Mouse (Mus musculus) testis, postnatal 14 days (tissue): Measurements from ENCODE around the gene Tulp2.

Experiments
- DNase-seq: peaks from one replicate; pipeline ENCODE4 v3.0.0; 2021; ENCODE audit warnings: low spot score

Tulp2 gene

DNA sequence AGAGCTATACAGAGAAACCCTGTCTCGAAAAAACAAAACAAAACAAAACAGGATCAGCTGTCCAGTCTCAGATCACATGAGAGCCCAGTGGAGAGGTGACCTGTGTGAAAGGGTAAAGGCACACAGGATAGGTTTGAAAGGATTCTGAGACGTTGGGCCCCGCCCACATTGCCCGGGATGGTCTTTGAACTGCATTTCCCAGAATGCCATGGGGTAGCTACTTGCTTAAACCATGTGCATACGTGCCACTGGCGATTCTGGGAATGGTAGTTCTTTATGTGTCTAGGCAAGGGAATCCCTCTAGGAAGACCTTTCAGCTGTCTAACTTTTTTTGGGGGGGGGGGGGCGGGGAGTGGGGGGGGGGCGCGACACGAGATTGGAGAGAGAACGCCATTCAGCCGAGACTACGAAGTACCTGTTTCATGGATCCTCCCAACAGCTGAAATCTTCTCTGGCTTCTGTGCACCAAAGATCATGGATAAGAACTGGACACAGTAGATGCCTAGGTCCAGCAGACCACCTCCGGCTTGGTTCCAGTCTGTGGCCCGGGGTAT, at the start of gene Tulp2:
TSS of gene Tulp2 (plus strand) at position 504 of the 554 bp plus-strand sequence.
- peak; percentile 83 for DNase-seq

DNA sequence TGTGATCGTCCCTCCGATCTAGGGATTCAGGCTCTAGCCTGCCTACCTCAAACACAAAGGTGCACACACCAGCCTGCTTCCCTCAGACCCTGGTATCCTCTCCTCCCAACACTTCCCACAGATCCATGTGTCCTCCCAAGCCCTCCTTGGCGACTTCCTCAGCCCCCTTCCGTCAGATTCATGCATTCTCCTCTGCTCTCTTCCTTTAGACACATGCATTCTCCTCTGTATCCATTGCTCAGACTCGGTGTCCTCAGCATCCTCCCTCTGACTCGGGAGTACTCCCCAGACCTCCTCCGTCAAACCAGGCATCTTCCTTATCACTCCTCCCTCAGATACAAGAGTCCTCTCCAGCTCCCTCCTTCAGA, 47.9 kb upstream of the Tulp2 start:
- DNase-seq: no peak

DNA sequence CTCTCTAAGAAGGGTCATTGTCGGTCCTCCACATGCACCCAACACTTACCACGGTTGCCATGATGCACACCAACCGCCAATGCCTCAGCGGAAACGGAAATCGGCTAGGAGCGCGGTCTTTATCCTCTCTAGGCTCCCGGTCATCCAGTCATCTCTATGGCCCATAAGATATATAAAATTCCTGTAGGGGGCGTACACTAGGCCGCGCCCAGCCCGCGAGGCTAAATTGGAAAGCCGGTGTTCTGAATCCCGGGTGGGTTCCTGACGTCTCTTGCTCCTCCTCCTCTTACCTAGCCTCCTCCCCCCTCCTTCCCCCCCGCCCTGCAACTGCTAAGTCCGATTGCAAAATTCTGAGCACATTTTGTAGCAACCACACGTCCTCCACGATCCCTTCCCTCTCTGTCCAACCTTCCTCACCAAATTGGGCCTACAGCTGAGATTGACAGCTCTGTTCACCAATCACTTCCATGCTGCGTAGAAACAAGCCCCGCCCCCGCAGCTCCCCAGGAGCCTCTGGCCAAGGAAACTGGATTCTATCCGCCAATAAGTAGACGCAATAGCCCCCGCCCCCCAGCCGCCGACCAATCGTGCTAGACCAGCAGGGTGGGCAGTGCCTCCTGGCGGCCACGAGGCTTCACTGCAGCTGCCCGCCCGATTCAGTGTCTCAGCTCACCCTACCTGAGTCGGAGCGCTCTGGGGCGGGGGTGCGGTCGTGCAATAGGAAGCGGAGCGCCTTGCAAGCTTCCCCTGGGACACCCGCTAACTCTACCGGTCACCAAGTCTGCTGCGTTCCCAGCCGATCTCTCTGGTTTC, 47.3 kb upstream of the Tulp2 start, which contains the start of gene Gys1:
TSS of gene Gys1 (plus strand) at position 642 of the 813 bp plus-strand sequence.
- DNase-seq: peak; percentile 100

- no peak for DNase-seq
Measured at GRCm38 (mm10) chr7:45435038-45435437, 46.6 kb upstream of the Tulp2 start.

- no peak for DNase-seq
Measured at GRCm38 (mm10) chr7:45436444-45436843, 45.2 kb upstream of the Tulp2 start.

DNA sequence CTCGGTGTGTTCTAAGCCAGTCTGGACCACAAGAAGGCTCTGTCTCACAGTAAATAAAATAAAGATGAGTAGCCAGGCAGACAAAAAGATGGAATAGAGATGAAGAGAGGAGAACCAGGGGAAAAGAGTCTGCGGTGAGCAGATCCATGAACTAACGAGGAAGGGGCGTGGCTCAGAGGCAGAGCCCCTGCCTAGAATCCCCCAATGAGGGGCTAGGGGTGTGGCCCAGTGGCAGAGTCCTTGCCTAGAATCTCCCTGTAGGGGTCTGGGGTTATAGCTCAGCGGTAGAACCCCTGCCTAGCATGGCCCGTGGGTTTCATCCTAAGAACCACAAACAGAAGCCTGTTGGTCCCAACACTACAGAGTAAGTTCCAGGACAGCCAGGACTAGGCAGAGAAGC, 44.6 kb upstream of the Tulp2 start:
- DNase-seq: no peak

- no peak for DNase-seq
Measured at GRCm38 (mm10) chr7:45437521-45438276, 44.0 kb upstream of the Tulp2 start, which contains the start of gene Ruvbl2. Gene Ruvbl2 (minus strand): TSS chr7:45438096.

GRCm38 (mm10) chr7:45443526-45444420, 37.9 kb upstream of the Tulp2 start:
- no peak for DNase-seq

- DNase-seq: no peak
Measured at GRCm38 (mm10) chr7:45446589-45446988, 35.1 kb upstream of the Tulp2 start.

- DNase-seq: no peak
Measured at GRCm38 (mm10) chr7:45447325-45447990, 34.2 kb upstream of the Tulp2 start.

GRCm38 (mm10) chr7:45449974-45450373, 31.7 kb upstream of the Tulp2 start:
- no peak for DNase-seq

- DNase-seq: peak; percentile 83
Measured at GRCm38 (mm10) chr7:45451344-45451982, 30.2 kb upstream of the Tulp2 start.

DNA sequence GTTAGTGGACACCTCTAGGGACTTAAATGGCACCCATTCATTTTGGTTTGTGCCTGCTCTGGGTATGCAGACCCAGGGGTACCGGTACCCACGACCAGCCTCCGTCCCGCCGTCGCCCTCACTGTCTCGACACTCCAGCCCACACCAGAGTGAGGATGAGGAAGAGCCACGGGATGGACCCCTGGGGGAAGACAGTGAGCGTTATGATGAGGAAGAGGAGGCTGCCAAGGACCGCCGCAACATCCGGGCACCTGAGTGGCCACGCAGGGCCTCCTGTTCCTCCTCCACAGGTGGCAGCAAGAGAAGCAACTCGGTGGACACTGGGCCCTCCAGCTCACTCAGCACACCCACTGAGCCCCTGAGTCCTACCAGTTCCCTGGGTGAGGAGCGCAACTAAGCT, 26.7 kb upstream of the Tulp2 start:
- DNase-seq: no peak

- DNase-seq: no peak
Measured at GRCm38 (mm10) chr7:45455932-45456696, 25.6 kb upstream of the Tulp2 start.

DNA sequence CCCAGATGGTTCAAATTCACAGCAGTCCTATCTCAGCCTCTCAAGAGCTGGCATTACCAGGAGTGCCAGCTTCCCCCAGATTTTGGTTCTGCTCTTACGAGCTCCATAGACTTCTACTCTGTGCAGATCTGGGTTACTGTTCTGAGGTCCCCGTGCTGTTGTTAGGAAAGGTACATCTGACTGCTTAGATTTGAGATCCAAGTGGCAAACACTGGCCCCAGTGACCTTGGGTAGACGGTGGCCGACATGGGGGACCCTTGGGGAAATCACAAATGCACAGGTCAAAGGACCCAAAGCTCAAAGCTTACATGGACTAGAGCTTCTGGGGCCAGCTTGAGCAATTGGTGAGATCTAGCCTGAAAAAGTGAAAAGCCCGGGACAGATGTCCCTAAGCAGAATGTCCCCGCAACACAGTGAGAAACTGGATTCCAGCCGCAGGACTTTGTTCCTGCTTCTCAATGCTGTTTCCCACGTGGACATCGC, 24.9 kb upstream of the Tulp2 start:
- DNase-seq: no peak

- DNase-seq: no peak
Measured at GRCm38 (mm10) chr7:45457204-45458060, 24.2 kb upstream of the Tulp2 start.

GRCm38 (mm10) chr7:45458748-45459563, 22.7 kb upstream of the Tulp2 start:
- peak; percentile 79 for DNase-seq

DNA sequence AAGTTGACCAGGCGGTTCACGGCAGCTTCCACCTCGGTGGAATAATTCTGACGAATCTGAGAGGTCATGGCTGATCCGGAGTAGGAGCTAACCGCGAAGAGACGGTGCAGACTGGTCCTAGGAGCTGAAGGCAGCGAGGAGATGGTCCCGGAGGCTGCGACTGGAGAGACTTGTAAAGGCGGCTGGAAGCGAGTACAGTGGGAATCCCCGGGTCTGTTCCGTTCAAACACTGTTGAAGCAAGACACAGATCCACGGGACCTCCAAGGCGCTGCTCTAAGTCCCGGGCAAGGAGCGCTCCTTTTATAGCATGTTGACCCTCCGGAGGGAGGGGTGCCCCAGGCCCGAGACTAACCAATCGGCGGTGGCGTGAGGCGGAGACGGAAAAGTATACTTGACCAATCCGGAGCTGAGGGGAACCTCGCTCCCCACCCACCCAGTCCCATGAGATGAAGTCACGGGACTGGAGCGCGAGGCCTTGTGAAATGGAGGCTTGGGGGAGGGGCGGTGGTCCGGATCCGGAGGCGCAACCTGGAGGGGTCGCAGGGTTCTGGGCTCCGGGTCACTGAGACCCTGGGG, 22.0 kb upstream of the Tulp2 start, which contains the start of gene Ftl1:
TSS of gene Ftl1 (minus strand) at position 321 of the 577 bp plus-strand sequence.
- peak; percentile 95 for DNase-seq
